Mouse (Mus musculus) liver, embryonic 13.5 days (tissue): ENCODE results near the gene Rps6kb2. TPM values are rescaled to one million over a fixed set of nuclear protein-coding genes. Genes with fewer than 3 reads are reported as not detected.
"Not testable (repeated sequence)": the region's sequence is repeated elsewhere in the genome, so short reads cannot be mapped to it uniquely, and the experiment has no call there.

Experiments
- ATAC-seq: fragments of 200-750 bp; cut with Nextera tagmentation; 2 replicates; pipeline ENCODE4 v1.8.0; 2017; ENCODE audit warnings: low read depth, mild to moderate bottlenecking, moderate number of reproducible peaks, moderate library complexity
- DNase-seq: peaks from one replicate; pipeline ENCODE4 v3.0.0; 2022
- H3K27ac ChIP-seq: fragments of 300-500 bp; sonication (generic); 2 replicates; pipeline ENCODE4 v1.5.1; 2015; ENCODE audit warnings: moderate library complexity, mild to moderate bottlenecking, inconsistent platforms
- H3K27me3 ChIP-seq: fragments of 300-500 bp; sonication (generic); 2 replicates; pipeline ENCODE4 v1.6.1; 2015; ENCODE audit warnings: mild to moderate bottlenecking, inconsistent platforms
- H3K36me3 ChIP-seq: fragments of 300-500 bp; sonication (generic); 2 replicates; pipeline ENCODE4 v1.6.1; 2015; ENCODE audit warnings: mild to moderate bottlenecking, inconsistent platforms
- H3K4me1 ChIP-seq: fragments of 300-500 bp; sonication (generic); replicated peaks from 2 replicates; pipeline ENCODE4 v1.6.1; 2015; ENCODE audit warnings: inconsistent platforms
- H3K4me2 ChIP-seq: fragments of 300-500 bp; sonication (generic); 2 replicates; pipeline ENCODE4 v1.6.1; 2015; ENCODE audit warnings: inconsistent platforms, mild to moderate bottlenecking, moderate library complexity
- H3K4me3 ChIP-seq: fragments of 300-500 bp; sonication (generic); replicated peaks from 2 replicates; pipeline ENCODE4 v1.5.1; 2015; ENCODE audit warnings: mild to moderate bottlenecking, inconsistent platforms
- H3K9ac ChIP-seq: fragments of 300-500 bp; sonication (generic); 2 replicates; pipeline ENCODE4 v1.6.1; 2015; ENCODE audit warnings: mild to moderate bottlenecking, inconsistent platforms
- H3K9me3 ChIP-seq: fragments of 300-500 bp; sonication (generic); replicated peaks from 2 replicates; pipeline ENCODE4 v1.6.1; 2016; ENCODE audit warnings: inconsistent platforms
- WGBS: fragments of 180-500 bp; shearing (Covaris S2); methylation state at CpG from one replicate; pipeline ENCODE4 v1.1.7; 2015; ENCODE audit not compliant: insufficient replicate concordance; 5-methylcytosine and 5-hydroxymethylcytosine counted together
- polyA plus RNA-seq: library from polyadenylated mRNA; unstranded; fragments of >200 nt; fragmentation: Nextera tagmentation; extraction: Ambion mirVana; gene quantifications from 2 replicates; pipeline ENCODE4 v1.2.1, GENCODE M21; 2015

The Rps6kb2 gene
- polyA plus RNA-seq, 1 experiment from 2014 or later, result 30.0 TPM

- no peak for ATAC-seq
- H3K36me3 ChIP-seq, result peaks cover 18% of the 10 kb centered on the region
Measured at GRCm38 (mm10) chr19:4146366-4147021, 16.7 kb downstream of the Rps6kb2 start.

GRCm38 (mm10) chr19:4145936-4146335 is 17.2 kb downstream of the Rps6kb2 start:
- H3K9ac ChIP-seq, result no peak overlapping the region
- 86% methylated on average over 5 of the region's 5 CpGs for WGBS
- H3K4me2 ChIP-seq, result no peak overlapping the region
- H3K27ac ChIP-seq, result no peak overlapping the region
- H3K4me3 ChIP-seq, result no peak overlapping the region
- DNase-seq, result no peak
- no peak for ATAC-seq
- H3K4me1 ChIP-seq, result peaks cover 45% of the 10 kb centered on the region
- peaks cover 13% of the 10 kb centered on the region for H3K36me3 ChIP-seq
- H3K27me3 ChIP-seq, result no peaks in the 10 kb centered on the region
- H3K9me3 ChIP-seq, result 0 out of 2 replicates have a peak, but pooled peaks cover 4% of the 10 kb centered on the region

More at GRCm38 (mm10) chr19:4146366-4147021, 16.7 kb downstream of the Rps6kb2 start:
- H3K27me3 ChIP-seq, result no peaks in the 10 kb centered on the region
- H3K27ac ChIP-seq, result no peak overlapping the region; the same call in none of the 2 replicates
- H3K4me3 ChIP-seq, result no peak overlapping the region
- no peak for DNase-seq
- 62% methylated on average over 12 of the region's 12 CpGs for WGBS
- H3K4me1 ChIP-seq, result peaks cover 47% of the 10 kb centered on the region
- no peak overlapping the region for H3K9ac ChIP-seq
- 0 out of 2 replicates have a peak, but pooled peaks cover 4% of the 10 kb centered on the region for H3K9me3 ChIP-seq
- no peak overlapping the region for H3K4me2 ChIP-seq

- Histone ChIP-seq H3K27ac (no peak overlapping the region), H3K4me3 (no peak overlapping the region), H3K27me3 (0 out of 2 replicates have a peak, but pooled peaks cover 4% of the 10 kb centered on the region), H3K9ac (no peak overlapping the region), H3K9me3 (0 out of 2 replicates have a peak, but pooled peaks cover 4% of the 10 kb centered on the region), H3K36me3 (peaks cover 2% of the 10 kb centered on the region), H3K4me1 (peaks cover 34% of the 10 kb centered on the region), H3K4me2 (no peak overlapping the region)
- DNase-seq, result no peak
- 66% methylated on average over 16 of the region's 16 CpGs for WGBS
- ATAC-seq, result no peak
Measured at GRCm38 (mm10) chr19:4144550-4145498, 18.3 kb downstream of the Rps6kb2 start.

- no peak within 1 kb of the TSS for H3K4me2 ChIP-seq
- no peak within 1 kb of the TSS for H3K27ac ChIP-seq
- no peak within 1 kb of the TSS for H3K4me3 ChIP-seq
- 0 out of 2 replicates have a peak, but pooled peaks cover 4% of the 10 kb centered on the region for H3K9me3 ChIP-seq
- H3K9ac ChIP-seq, result no peak within 1 kb of the TSS
- H3K27me3 ChIP-seq, result 0 out of 2 replicates have a peak, but pooled peaks cover 4% of the 10 kb centered on the region
- DNase-seq (no peak), ATAC-seq (no peak)
- peaks cover 29% of the 10 kb centered on the region for H3K4me1 ChIP-seq
- H3K36me3 ChIP-seq, result no peaks in the 10 kb centered on the region
- WGBS, result 57% methylated on average over 7 of the region's 7 CpGs
Measured at GRCm38 (mm10) chr19:4143759-4144268, 19.3 kb downstream of the Rps6kb2 start, which contains the start of gene Cabp4. Gene Cabp4, minus strand, starts transcription at chr19:4144033.

GRCm38 (mm10) chr19:4142416-4143173 is 20.6 kb downstream of the Rps6kb2 start:
- DNase-seq (no peak), ATAC-seq (no peak)
- Histone ChIP-seq H3K9ac (no peak overlapping the region), H3K4me3 (no peak overlapping the region), H3K27ac (no peak overlapping the region), H3K4me2 (no peak overlapping the region), H3K4me1 (peaks cover 23% of the 10 kb centered on the region), H3K36me3 (no peaks in the 10 kb centered on the region), H3K9me3 (0 out of 2 replicates have a peak, but pooled peaks cover 4% of the 10 kb centered on the region), H3K27me3 (0 out of 2 replicates have a peak, but pooled peaks cover 4% of the 10 kb centered on the region)
- 76% methylated on average over 18 of the region's 18 CpGs for WGBS

- DNase-seq (no peak), ATAC-seq (no peak)
- H3K9me3 ChIP-seq, result no peaks in the 10 kb centered on the region
- no peak overlapping the region for H3K9ac ChIP-seq
- H3K36me3 ChIP-seq, result no peaks in the 10 kb centered on the region
- no peak overlapping the region for H3K4me2 ChIP-seq
- WGBS, result 70% methylated on average over 6 of the region's 6 CpGs
- H3K4me1 ChIP-seq, result peaks cover 21% of the 10 kb centered on the region
- no peak overlapping the region for H3K4me3 ChIP-seq
- H3K27ac ChIP-seq, result no peak overlapping the region
- H3K27me3 ChIP-seq, result peaks cover 11% of the 10 kb centered on the region; the same call in 1 of the 2 replicates
Measured at GRCm38 (mm10) chr19:4140147-4140546, 23.0 kb downstream of the Rps6kb2 start.

- H3K4me1 ChIP-seq, result peaks cover 20% of the 10 kb centered on the region
- DNase-seq (no peak), ATAC-seq (no peak)
- no peak within 1 kb of the TSS for H3K27ac ChIP-seq
- H3K4me3 ChIP-seq, result no peak within 1 kb of the TSS
- H3K27me3 ChIP-seq, result peaks cover 11% of the 10 kb centered on the region; the same call in 1 of the 2 replicates
- no peak within 1 kb of the TSS for H3K4me2 ChIP-seq
- H3K36me3 ChIP-seq, result no peaks in the 10 kb centered on the region
- no peaks in the 10 kb centered on the region for H3K9me3 ChIP-seq
- WGBS, result 67% methylated on average over 2 of the region's 2 CpGs
- 0 out of 2 replicates have a peak within 1 kb of the TSS, but pooled peaks have one; percentile 26 for H3K9ac ChIP-seq
Measured at GRCm38 (mm10) chr19:4139446-4139845, 23.7 kb downstream of the Rps6kb2 start, which contains the start of gene Gpr152. Gene Gpr152, plus strand, starts transcription at chr19:4139787.

- Histone ChIP-seq H3K4me3 (no peak overlapping the region), H3K9ac (no peak overlapping the region), H3K4me2 (no peak overlapping the region), H3K36me3 (peaks cover 6% of the 10 kb centered on the region), H3K9me3 (no peaks in the 10 kb centered on the region), H3K27me3 (peaks cover 11% of the 10 kb centered on the region; the same call in 1 of the 2 replicates), H3K27ac (no peak overlapping the region), H3K4me1 (peaks cover 25% of the 10 kb centered on the region)
- ATAC-seq (no peak), DNase-seq (no peak)
- 65% methylated on average over 5 of the region's 5 CpGs for WGBS
Measured at GRCm38 (mm10) chr19:4137913-4138312, 25.2 kb downstream of the Rps6kb2 start.

GRCm38 (mm10) chr19:4136463-4136862 is 26.7 kb downstream of the Rps6kb2 start:
- peaks cover 20% of the 10 kb centered on the region for H3K36me3 ChIP-seq
- H3K4me3 ChIP-seq, result no peak overlapping the region
- H3K4me1 ChIP-seq, result peaks cover 38% of the 10 kb centered on the region
- peak overlapping the region; percentile 43; the same call in 1 of the 2 replicates for H3K4me2 ChIP-seq
- 0 out of 2 replicates have a peak overlapping the region, but pooled peaks have one; percentile 23 for H3K9ac ChIP-seq
- no peak overlapping the region for H3K27ac ChIP-seq
- 73% methylated on average over 5 of the region's 5 CpGs for WGBS
- H3K9me3 ChIP-seq, result no peaks in the 10 kb centered on the region
- peaks cover 11% of the 10 kb centered on the region; the same call in 1 of the 2 replicates for H3K27me3 ChIP-seq
- ATAC-seq (peak; percentile 50), DNase-seq (no peak)

- H3K4me3 ChIP-seq, result peak overlapping the region; percentile 33; the same call in 1 of the 2 replicates
- not testable (repeated sequence) for DNase-seq, H3K9me3 ChIP-seq, H3K9ac ChIP-seq
- H3K36me3 ChIP-seq, result peaks cover 26% of the 10 kb centered on the region
- H3K27ac ChIP-seq, result peak overlapping the region; percentile 34; the same call in 1 of the 2 replicates
- WGBS, result 18% methylated on average over 8 of the region's 8 CpGs
- peak overlapping the region; percentile 43 for H3K4me2 ChIP-seq
- ATAC-seq, result peak; percentile 57
- peaks cover 43% of the 10 kb centered on the region for H3K4me1 ChIP-seq
- H3K27me3 ChIP-seq, result peaks cover 11% of the 10 kb centered on the region; the same call in 1 of the 2 replicates
Measured at GRCm38 (mm10) chr19:4135963-4136345, 27.2 kb downstream of the Rps6kb2 start.
